Mouse (Mus musculus) T-helper 1 cell (primary cell): ENCODE measurements around the gene AL732309.1.

Experiments used
- in situ Hi-C: fragments of 300-600 bp; cut with MboI, MseI; formaldehyde crosslinking; loops from one replicate; pipeline ENCODE4 v1.15.1; 2025; ENCODE audit warnings: high pct_unique_total_duplicates

AL732309.1 gene

DNA sequence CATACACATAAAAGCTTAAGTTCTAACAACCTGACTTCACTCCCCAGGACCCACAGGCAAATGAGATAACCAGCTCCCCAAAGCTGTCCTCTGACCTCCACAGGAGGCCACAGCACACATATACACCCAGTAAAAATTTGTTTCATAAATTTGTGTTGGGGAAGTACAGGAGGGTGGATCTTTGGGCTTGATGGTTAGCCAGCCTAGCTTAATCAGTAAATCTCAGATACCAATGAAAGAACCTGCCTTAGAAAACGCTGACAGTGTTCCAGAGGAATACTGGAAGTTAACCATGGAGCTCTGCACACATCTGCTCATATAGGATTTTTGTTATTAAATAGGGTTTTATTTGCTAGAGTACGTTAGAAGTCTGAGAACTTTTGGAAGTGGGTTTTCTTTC, 29.0 kb downstream of the AL732309.1 start:
- in situ Hi-C loops, result no loop called here

DNA sequence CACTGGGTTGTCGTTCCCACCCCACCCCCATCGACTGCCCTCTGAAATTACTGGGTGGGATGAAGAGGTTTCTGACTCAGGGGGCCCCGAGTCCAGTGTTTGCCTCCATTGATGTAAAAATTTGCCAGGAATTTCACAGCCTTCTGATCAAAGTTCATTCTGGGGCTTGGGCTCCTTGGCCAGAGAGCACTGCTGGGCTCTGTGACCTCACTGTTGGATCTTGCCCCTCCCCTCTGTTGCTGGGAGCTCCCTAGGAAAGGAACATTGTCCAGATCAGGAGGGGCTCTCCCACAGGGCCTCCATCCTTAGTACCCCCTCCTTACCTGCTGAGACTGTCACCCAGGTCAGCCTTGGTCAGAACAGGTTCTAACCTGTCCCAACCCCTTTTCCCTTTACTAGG, 32.2 kb downstream of the AL732309.1 start, which contains the start of gene Stpg3:
Gene Stpg3 (minus strand): TSS at position 194 of the 400 bp plus-strand sequence.
- in situ Hi-C loops, result no loop called here

DNA sequence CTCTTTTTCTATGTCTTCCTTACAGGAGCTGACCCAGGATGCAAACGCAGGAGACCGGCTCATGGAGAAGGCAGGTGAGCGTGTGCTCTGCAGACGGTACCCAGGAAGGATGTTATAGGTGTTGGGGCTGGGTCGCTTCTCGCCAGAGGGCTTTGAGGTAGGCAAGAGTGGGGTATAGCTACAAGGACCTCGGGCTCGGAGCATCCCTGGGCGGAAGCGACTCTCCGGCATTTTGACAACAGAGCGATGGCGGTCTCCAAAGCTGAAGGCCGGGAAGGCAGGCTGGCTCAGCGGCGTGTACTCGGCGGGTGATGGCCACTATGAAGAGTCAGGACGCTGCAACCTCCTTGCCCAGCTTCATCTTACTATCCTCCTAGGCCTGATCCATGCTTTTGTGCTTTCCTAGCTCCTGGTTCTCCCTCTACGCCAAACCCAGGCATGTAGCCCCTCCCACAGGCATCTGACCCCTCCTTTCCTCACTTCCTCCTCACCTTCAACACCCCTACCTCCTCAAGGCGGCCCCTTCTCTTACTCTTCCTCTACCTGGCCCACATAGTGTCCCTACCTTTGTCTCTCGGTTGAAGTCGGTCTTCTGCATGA, 33.3 kb downstream of the AL732309.1 start:
- in situ Hi-C loops, result no loop called here

DNA sequence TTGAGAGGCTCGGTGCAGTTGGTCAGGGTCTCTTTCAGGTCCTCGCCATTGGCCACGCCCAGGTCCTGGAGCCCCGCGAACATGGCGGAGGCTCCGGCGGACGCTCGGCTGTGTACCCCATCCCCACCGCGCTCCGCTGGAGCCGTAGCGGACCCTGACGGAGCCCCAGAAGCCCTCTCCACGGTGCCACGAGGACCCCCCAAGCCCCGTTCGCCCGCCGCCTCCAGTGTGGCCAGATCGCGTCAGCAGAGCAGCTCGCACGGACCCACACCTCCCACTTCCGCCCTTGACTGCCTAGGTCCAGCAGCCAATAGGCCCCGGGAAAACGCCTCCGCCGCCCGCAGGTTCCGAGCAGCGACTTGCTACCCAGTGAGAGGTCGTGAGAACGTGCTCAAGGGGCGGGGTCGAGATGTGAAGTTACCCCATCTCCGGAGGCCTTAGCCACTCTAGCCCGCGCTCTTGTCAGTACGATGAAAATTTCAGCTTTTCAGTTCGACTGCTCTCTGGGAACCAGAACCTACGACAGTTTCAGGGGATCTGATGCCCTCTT, 35.5 kb downstream of the AL732309.1 start, which contains the start of gene Nelfb:
Gene Nelfb (minus strand): TSS at position 369 of the 550 bp plus-strand sequence.
- in situ Hi-C loops, result no loop called here

DNA sequence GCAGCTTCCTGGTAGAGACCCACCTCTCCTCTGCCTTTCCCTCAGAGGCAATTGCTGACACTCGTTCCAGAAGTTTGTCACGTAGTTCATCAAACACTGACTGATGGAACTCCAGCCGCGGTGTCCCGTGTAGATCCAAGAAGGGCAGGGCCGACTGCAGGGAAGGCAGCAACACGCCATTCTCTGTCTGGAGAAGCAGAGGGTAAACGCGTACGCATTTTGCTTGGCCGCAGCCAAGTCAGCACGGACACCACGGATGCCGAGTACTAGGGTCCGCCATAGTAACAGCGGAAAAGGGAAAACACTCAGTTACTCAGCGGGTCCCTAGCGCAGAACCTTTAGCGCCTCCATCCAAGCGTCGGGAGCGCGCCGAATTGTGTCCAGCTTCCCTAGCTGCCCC, 36.0 kb downstream of the AL732309.1 start:
- in situ Hi-C loops, result no loop called here

DNA sequence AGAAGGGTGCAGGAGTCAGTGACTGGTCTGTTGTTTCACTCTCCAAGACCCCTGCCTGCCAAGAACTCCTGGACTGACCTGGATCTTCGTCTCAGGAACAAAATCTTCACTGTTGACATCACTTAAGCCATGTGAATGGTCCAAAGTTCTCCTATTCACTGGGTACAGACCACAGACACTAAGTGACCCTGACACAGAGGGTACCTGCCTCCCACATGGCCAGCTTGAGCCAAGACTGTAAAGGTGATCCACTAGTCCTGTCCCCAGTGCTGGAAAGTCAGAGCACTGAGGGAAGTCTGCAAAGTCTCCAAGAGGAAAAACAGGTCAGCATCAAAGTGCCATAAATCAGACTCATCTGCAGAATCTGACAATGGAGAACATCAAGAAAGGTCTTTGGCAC, 39.1 kb downstream of the AL732309.1 start:
- in situ Hi-C loops, result no loop called here

DNA sequence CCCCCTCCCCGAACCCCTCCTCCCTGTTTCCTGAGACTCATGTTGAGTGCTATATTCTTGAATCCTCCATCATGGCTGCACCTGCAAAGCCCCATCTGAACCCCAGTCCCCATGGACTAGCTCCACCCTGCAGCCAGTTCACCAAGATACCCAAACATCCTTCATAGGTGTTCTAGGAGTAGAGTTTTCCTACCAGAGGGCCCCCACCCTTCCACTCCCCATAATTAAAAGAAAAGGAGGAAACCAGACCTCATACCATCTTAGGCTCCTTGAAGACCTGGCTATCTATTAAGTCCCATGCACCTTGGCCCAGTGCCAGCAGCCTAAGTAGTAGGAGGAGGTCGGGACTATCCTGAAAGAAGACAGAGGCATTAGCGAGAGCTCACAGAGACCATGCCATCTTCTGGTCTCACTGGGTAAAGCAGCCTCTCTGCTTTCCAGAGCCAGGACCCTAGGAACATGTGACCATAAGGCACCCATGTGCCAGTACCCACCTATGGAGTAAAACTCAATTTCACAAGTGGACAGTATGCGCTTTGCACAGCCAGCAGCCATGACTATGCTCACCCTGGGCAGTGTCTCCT, 42.9 kb downstream of the AL732309.1 start:
- in situ Hi-C loops, result no loop called here

DNA sequence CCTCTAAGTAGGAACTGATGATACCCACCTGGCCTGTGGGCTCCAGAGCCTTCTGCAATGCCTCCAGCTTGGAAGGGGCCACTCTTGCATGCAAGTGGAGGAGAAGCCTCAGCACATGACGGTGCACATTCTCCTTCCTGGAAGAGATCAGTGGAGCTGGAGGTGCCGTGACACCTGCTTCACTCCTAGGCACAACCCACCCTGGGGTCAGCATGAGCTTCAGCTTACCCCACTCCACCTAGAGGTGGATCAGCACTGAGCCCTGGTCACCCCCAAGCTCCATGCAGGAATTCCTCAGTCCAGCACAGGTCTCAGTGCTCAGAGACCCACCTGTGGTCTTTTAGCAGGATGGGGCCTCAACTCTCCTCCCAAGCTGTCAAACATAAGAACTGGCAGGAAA, 46.0 kb downstream of the AL732309.1 start:
- in situ Hi-C loops, result no loop called here

DNA sequence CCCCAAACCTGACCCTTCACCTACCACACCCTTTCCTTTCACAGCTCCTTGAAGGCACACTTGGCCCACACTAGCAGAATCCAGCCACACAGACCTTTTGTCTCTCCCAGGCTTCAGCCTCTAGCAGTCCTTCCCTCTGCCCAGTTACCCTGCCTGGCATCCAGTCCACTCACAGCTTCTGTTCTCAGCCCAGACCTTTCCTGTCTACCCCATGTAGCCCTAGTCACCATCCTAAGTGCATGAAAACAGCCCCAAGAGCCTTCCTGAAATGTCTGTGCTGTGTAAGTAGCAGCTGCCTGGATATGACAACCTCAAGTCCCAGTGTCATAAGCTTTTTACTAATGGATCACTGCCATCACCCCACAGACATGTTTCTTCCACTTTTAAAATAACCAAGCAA, 48.7 kb downstream of the AL732309.1 start:
- in situ Hi-C loops, result no loop called here

DNA sequence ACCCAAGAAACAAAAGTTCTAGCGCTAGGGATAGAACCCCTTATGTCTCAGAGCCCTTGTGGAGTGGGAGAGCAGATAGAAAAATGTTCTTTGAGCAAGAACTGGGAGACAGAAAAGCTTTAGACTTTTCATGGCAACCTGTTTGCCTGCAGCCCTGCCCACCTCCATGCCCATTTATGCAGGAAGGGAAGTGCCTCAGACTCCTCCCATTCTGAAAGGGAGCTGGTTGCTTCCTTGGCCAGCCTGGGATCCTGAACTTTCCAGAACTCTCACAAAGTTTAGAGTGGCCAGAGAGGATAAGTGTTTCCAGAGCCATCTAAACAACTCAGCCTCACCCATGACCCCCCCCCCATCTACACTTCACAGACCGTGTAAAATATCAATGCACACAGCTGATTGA, 49.5 kb downstream of the AL732309.1 start:
- in situ Hi-C loops, result no loop called here

DNA sequence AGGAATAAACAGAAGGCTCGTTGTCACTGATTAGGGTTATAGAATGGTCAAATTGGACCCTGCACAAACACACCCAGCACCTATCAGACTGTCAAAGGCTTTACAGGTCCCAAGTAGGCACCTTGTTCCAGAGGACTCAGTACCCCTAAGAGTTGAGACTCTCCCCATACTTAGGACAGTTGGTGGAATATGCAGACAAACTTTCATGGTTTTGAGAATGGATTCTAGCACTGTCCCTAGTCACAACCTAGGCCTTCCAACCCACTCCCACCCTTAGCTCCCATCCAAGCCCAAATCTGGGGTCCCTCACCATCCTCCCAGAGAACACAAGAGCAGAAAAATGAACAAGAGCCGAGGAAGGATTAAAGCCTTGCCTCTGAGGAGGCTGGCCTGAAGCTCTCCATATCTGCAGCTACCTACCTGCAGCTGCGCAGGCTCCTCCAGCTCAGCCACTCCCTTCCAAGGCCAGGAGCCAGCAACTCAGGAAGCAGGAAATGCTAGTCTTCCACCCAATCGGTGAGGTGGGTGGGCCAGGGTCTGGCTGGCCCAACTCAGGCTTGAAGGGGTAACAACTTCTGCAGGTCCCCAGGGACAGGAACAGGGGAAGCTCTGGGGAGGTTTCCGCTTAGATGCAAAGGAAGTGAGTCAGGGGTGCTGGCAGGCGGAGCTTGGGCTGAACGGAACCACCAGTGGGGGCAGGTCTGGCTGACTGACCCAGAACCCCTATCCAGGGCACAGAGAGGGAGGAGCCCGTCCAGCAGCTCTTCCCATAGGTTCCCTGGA, 50.3 kb downstream of the AL732309.1 start, which contains the start of gene Tor4a:
Gene Tor4a (minus strand): TSS at position 715 of the 783 bp plus-strand sequence.
- in situ Hi-C loops, result no loop called here

DNA sequence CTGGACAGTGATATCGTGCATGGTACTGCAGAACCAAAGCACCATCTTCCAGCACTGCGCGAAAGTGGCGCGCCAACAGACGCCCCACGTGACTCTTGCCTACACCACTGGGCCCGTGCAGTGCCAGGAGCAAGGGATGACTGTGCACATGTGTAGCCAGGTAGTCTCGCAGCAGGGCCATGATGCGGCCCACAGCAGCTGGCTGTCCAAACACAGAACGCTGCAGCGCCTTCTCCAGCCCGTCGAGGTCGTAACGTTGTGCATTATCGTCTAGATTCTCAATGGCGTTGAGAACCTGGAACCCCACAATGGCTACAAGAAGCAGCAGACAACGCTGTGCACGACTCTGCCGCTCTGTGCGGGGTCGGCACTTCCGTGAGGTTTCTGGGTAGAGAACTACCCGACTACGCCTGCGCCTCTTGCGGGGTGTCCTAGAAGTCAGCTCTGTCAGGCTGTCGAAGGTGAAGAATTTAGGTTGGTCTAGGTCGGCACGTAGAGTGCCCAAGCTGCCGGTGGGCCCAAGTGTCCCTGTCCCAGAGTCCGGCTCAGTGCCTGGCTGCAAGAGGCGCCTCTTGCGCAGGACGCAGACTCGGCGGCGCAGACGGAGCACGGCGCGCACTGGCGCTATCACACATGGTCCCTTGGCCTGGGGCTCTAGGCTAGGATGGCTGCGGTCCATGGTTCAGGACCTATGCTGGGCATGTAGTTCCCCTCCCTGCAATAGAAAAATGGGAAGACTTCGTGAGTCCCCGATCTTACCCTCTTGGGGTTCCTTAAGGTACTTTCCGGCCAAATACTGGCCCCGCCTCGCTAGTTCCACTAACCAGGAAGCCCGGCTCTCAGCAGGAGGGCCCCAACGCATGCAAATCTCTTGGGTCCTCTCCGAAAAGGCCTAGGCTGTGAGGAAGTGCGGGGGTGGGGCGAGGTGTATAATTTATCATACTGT, 51.2 kb downstream of the AL732309.1 start:
- in situ Hi-C loops, result no loop called here
